Mouse (Mus musculus): Measurements from ENCODE around the gene Gm14326. TPM values are rescaled to one million over a fixed set of nuclear protein-coding genes. Genes with fewer than 3 reads are reported as not detected.
"Not testable (repeated sequence)": the region's sequence is repeated elsewhere in the genome, so short reads cannot be mapped to it uniquely, and the experiment has no call there.

Gene Gm14326
- polyA plus RNA-seq (2015; fragmentation: Nextera tagmentation; extraction: Ambion mirVana) = 14.2 and 15.9 TPM in 2 replicates

DNA sequence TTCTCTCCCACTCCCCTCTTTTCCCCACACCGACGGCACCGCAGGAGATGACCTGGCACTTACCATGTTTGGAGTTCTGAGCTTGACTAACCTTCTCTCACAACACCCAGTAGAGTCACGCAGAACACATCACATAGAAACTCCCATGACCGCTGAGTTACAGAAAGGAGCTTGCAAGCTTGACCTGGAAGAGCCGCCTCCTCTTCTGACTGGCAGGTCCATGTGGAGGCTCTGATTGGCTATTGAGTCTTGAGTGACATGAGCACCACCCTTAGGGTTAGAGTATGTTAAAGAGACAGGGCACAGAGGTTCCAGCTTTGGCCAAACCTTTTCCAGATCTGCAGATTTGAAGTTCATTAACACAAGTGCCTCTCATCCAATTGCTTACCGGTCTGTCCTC lies at the start of gene Gm14326:
Gm14326 (minus strand) TSS at position 153 of the 400 bp plus-strand sequence.
- H3K4me2 ChIP-seq = peak within 1 kb of the TSS; percentile 54
- H3K4me1 ChIP-seq (replicated peaks); H3K9me3 ChIP-seq; ATAC-seq (ENCODE audit: low read depth); H3K27me3 ChIP-seq; H3K27ac ChIP-seq (replicated peaks); H3K36me3 ChIP-seq: not testable (repeated sequence)
- peak within 1 kb of the TSS; percentile 47 for H3K4me3 ChIP-seq
- peak within 1 kb of the TSS; percentile 67 for H3K9ac ChIP-seq
- WGBS = 0% methylated on average over 7 of the region's 7 CpGs

DNA sequence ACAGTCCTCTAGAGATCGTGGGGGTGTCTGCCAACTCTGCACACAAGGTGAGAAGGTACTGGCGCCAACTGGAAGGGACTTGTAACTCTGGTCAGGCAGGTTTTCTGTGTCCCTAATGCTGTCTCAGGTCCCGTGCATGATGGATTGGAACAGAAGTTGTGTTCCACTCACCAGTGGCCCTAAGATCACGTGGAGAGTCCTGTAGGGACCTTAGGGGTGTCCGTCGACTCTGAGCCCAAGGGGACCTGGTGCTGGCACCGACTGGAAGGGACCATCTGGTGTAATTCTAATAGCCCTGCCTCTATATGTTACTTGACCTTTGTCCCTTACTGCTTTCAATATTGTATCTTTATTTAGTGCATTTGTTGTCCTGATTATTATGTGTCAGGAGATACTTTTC lies 17.7 kb upstream of the Gm14326 start:
- H3K9me3 ChIP-seq; H3K4me3 ChIP-seq; H3K9ac ChIP-seq; H3K36me3 ChIP-seq; ATAC-seq (ENCODE audit: low read depth); H3K4me1 ChIP-seq (replicated peaks); H3K27me3 ChIP-seq; H3K4me2 ChIP-seq; H3K27ac ChIP-seq (replicated peaks): not testable (repeated sequence)
- WGBS = 76% methylated on average over 7 of the region's 7 CpGs

DNA sequence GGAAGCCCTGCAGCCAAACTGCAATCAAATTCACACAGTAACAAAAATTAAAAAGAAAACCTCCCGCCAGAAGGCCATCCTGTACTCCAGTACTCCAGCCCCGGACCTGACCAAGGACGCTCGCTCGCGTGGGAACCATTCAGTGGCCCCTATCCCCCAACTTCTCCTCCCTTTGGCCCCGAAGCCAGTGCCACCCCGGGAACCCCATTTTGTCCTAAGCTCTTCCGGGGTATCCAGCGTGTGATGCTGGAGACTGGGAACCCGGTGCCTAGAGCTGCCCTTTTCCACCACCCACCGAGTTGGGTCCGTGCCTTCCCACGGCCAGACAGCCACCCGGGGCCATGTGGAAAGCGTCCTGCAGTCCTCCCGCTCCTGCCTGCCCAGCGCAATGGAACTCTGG lies 363 bp downstream of the Gm14326 start:
- under 1% methylated on average over 18 of the region's 18 CpGs for WGBS
- H3K36me3 ChIP-seq; H3K27me3 ChIP-seq; H3K27ac ChIP-seq (replicated peaks); ATAC-seq (ENCODE audit: low read depth); H3K9me3 ChIP-seq; H3K4me1 ChIP-seq (replicated peaks): not testable (repeated sequence)
- peak overlapping the region; percentile 54 for H3K4me2 ChIP-seq
- peak overlapping the region; percentile 47 for H3K4me3 ChIP-seq
- H3K9ac ChIP-seq = peak overlapping the region; percentile 67

DNA sequence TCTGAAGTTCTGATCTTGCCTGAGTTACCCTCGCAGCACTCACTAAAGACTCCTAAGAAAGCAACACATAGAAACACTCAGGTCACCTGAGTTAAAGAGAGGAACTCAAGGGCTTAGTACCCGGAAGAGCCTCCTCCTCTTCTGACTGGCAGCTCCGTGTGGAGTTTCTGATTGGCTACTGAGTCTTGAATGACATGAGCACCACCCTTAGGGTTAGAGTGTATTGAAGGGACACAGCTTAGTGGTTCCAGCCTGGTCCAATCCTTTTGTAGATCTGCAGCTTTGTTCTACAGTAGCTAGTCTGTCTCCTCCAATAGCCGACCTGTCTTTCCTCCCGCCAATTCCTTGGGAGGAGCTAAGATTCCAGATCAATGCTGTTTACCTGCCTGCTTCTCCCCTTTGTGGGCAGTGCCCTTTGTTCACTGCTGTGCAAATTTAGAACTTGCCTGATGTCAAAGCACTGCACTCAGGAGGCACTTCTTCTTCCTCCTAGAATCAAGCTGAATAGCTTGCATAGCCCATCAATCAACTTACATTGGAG lies 31.5 kb downstream of the Gm14326 start, which contains the start of gene Zfp972:
Zfp972 (minus strand) TSS at position 51 of the 541 bp plus-strand sequence.
- H3K27ac ChIP-seq (replicated peaks); H3K36me3 ChIP-seq; H3K4me3 ChIP-seq; ATAC-seq (ENCODE audit: low read depth); H3K27me3 ChIP-seq; H3K9me3 ChIP-seq; H3K4me2 ChIP-seq; H3K9ac ChIP-seq; H3K4me1 ChIP-seq (replicated peaks): not testable (repeated sequence)
- 61% methylated on average over 4 of the region's 5 CpGs for WGBS

DNA sequence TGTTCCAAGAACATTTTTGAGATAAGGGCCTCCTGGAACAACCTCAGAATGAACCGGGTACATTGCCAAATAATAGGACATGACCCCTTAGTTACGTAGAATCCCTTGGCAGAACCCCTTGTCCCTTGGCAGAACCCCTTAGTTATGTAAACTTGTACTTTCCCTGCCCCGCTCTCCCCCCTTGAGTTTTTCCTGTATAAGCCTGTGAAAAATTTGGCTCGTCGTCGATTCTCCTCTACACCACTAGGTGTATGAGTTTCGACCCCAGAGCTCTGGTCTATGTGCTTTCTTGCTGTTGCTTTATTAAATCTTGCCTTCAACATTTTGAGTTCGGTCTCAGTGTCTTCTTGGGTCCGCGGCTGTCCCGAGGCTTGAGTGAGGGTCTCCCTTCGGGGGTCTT lies 53.8 kb downstream of the Gm14326 start:
- not testable (repeated sequence) for H3K9ac ChIP-seq; H3K36me3 ChIP-seq; ATAC-seq (ENCODE audit: low read depth); H3K9me3 ChIP-seq; H3K4me2 ChIP-seq; H3K27me3 ChIP-seq; H3K4me1 ChIP-seq (replicated peaks); H3K4me3 ChIP-seq; H3K27ac ChIP-seq (replicated peaks)
- WGBS = no CpG with 5 or more reads among the region's 12 CpGs

DNA sequence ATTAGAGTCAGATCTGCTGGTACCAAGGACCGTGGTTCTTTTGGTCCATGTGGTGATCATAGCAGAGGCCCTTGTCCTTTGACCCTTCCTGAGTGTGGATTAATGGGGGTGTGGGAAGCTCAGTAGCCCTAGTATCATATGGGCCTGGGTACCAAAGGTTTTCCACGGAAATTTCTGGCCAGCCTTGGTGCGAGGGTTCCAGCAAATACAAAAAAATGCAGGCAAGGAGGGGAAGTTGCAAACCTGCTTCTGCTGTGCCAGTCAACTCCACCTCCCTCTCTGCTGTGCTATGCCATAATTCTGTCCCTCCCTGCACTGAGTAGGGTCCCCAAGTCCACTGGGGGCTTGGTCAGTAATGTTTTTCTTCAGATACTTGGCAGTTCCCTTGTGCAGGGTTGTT lies 58.9 kb downstream of the Gm14326 start:
- not testable (repeated sequence) for H3K4me3 ChIP-seq; H3K9ac ChIP-seq; H3K4me2 ChIP-seq; H3K4me1 ChIP-seq (replicated peaks); H3K9me3 ChIP-seq; ATAC-seq (ENCODE audit: low read depth); H3K36me3 ChIP-seq; H3K27ac ChIP-seq (replicated peaks); H3K27me3 ChIP-seq
- 85% methylated on average over 2 of the region's 3 CpGs for WGBS

DNA sequence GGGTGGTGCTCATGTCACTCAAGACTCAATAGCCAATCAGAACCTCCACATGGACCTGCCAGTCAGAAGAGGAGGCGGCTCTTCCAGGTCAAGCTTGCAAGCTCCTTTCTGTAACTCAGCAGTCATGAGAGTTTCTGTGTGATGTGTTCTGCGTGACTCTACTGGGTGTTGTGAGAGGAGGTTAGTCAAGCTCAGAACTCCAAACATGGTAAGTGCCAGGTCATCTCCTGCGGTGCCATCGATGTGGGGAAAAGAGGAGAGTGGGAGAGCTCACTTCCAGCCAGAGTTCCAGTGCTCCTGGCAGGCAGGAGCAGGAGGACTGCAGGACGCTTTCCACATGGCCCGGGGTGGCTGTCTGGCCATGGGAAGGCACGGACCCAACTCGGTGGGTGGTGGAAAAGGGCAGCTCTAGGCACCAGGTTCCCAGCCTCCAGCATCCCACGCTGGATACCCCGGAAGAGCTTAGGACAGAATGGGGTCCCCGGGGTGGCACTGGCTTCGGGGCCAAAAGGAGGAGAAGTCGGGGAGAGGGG lies 60.0 kb downstream of the Gm14326 start, which contains the start of gene Gm14327:
Gm14327 (plus strand) TSS at position 51 of the 533 bp plus-strand sequence.
- 49% methylated on average over 12 of the region's 13 CpGs for WGBS
- not testable (repeated sequence) for H3K4me2 ChIP-seq; H3K9ac ChIP-seq; H3K27me3 ChIP-seq; H3K4me1 ChIP-seq (replicated peaks); H3K36me3 ChIP-seq; H3K9me3 ChIP-seq; H3K27ac ChIP-seq (replicated peaks); ATAC-seq (ENCODE audit: low read depth)
- peak within 1 kb of the TSS; percentile 12; the same call in 1 of the 2 replicates for H3K4me3 ChIP-seq

DNA sequence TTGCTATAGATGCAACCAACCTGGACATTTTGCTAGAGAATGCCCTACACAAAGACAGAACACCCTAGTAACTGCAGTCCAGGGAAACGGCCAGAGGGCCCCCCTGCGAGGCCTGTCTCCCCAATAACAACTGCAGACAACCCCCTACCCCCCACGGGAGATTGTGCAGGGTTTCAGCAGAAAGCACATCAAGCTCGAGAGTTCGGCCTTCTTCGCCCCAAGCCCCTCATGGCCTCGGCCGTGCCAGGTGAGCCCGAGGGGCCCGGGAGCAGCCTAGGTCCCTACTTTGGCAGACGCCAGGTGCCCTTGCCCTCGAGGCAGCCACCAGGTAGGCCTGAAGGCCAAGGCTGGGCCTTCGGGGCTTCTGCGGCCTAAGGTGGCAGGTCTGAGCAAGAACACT lies 69.4 kb downstream of the Gm14326 start:
- WGBS = 94% methylated on average over 14 of the region's 14 CpGs
- H3K4me1 ChIP-seq (replicated peaks); H3K9me3 ChIP-seq; H3K4me3 ChIP-seq; ATAC-seq (ENCODE audit: low read depth); H3K27ac ChIP-seq (replicated peaks); H3K27me3 ChIP-seq; H3K4me2 ChIP-seq; H3K36me3 ChIP-seq; H3K9ac ChIP-seq: not testable (repeated sequence)

Other genes starting within 250 kb of the Gm14326 start
- gene Gm14322, start 198.0 kb downstream of the Gm14326 start, polyA plus RNA-seq (2015; fragmentation: Nextera tagmentation; extraction: Ambion mirVana) = 3.6 and 5.6 TPM in 2 replicates
- gene Gm14325, start 117.0 kb downstream of the Gm14326 start, polyA plus RNA-seq (2015; fragmentation: Nextera tagmentation; extraction: Ambion mirVana) = 35.0 and 36.1 TPM in 2 replicates
- 2.3 and 3.1 TPM in 2 replicates for gene Gm14327, start 60.2 kb downstream of the Gm14326 start, polyA plus RNA-seq (2015; fragmentation: Nextera tagmentation; extraction: Ambion mirVana)
- not detected in 2 replicates for gene Zfp972, start 31.7 kb downstream of the Gm14326 start, polyA plus RNA-seq (2015; fragmentation: Nextera tagmentation; extraction: Ambion mirVana)
- 8.4 and 9.7 TPM in 2 replicates for gene Zfp971, start 66.0 kb upstream of the Gm14326 start, polyA plus RNA-seq (2015; fragmentation: Nextera tagmentation; extraction: Ambion mirVana)
- gene Zfp931, start 121.2 kb upstream of the Gm14326 start, polyA plus RNA-seq (2015; fragmentation: Nextera tagmentation; extraction: Ambion mirVana) = 13.5 and 14.2 TPM in 2 replicates
- 40.4 and 41.2 TPM in 2 replicates for gene Phactr3, start 161.7 kb upstream of the Gm14326 start, polyA plus RNA-seq (2015; fragmentation: Nextera tagmentation; extraction: Ambion mirVana)